Mouse (Mus musculus): ENCODE results near the gene Zdhhc19.

- TF ChIP-seq POLR2A (IDR thresholded peaks at IDR 0.05; ENCODE audit: borderline replicate concordance, insufficient read depth, low read length) (no peak), CTCF (IDR thresholded peaks at IDR 0.05; ENCODE audit: borderline replicate concordance, insufficient read depth, low read depth, low read length) (no peak)
Observed at GRCm38 (mm10) chr16:32593916-32594315, 97.9 kb downstream of the Zdhhc19 start.

Data from cerebellum, adult 2 months (tissue).